Mouse (Mus musculus): ENCODE measurements around the gene Poll.

- TF ChIP-seq CTCF (IDR thresholded peaks at IDR 0.05): no peak
- no peak for TF ChIP-seq POLR2A (IDR thresholded peaks at IDR 0.05; ENCODE audit: insufficient read depth, low read depth, low read length)
Observed at GRCm38 (mm10) chr19:45606701-45607100, 46.4 kb upstream of the Poll start.

All from heart, adult 2 months (tissue).